Mouse (Mus musculus): ENCODE measurements around the gene Shroom3. TPM values are rescaled to one million over a fixed set of nuclear protein-coding genes. Genes with fewer than 3 reads are reported as not detected.

Shroom3 gene
- polyA plus RNA-seq (2014; fragmentation: Nextera tagmentation; extraction: Ambion mirVana), result 2.8 and 3.5 TPM in 2 replicates

- peak; percentile 56 for DNase-seq (ENCODE audit: low spot score)
- 1% methylated on average over 26 of the region's 26 CpGs for WGBS
- H3K27ac ChIP-seq (ENCODE audit: low read depth, low read length), result no peak within 1 kb of the TSS
Observed at GRCm38 (mm10) chr5:92683351-92683807, at the start of gene Shroom3. TSS of gene Shroom3 (plus strand) at chr5:92683435.

GRCm38 (mm10) chr5:92633526-92633925, 49.7 kb upstream of the Shroom3 start:
- no peaks in the 10 kb centered on the region for H3K27me3 ChIP-seq (replicated peaks; ENCODE audit: control insufficient read depth, insufficient read depth, low read length)
- no peaks in the 10 kb centered on the region for H3K4me1 ChIP-seq (replicated peaks; ENCODE audit: control insufficient read depth, insufficient read depth, low read length)
- DNase-seq (ENCODE audit: low spot score) (no peak), ATAC-seq (replicated peaks; ENCODE audit: low FRiP score) (no peak)
- H3K9ac ChIP-seq (ENCODE audit: low read depth, low read length), result no peak overlapping the region
- H3K4me3 ChIP-seq (ENCODE audit: low read depth, low read length), result no peak overlapping the region
- H3K27ac ChIP-seq (ENCODE audit: low read depth, low read length), result no peak overlapping the region
- H3K4me2 ChIP-seq, result no peak overlapping the region
- no peaks in the 10 kb centered on the region for H3K36me3 ChIP-seq (ENCODE audit: control insufficient read depth, insufficient read depth, low read length)
- no peaks in the 10 kb centered on the region for H3K9me3 ChIP-seq (ENCODE audit: control insufficient read depth, low read length)
- WGBS, result 57% methylated on average over 4 of the region's 4 CpGs

More at GRCm38 (mm10) chr5:92683351-92683807, at the start of gene Shroom3:
- H3K4me1 ChIP-seq (replicated peaks; ENCODE audit: control insufficient read depth, insufficient read depth, low read length), result no peaks in the 10 kb centered on the region
- peak within 1 kb of the TSS; percentile 69 for H3K4me2 ChIP-seq
- no peak for ATAC-seq (replicated peaks; ENCODE audit: low FRiP score)
- no peaks in the 10 kb centered on the region for H3K36me3 ChIP-seq (ENCODE audit: control insufficient read depth, insufficient read depth, low read length)
- H3K9me3 ChIP-seq (ENCODE audit: control insufficient read depth, low read length), result no peaks in the 10 kb centered on the region
- peak within 1 kb of the TSS; percentile 13; the same call in 1 of the 2 replicates for H3K9ac ChIP-seq (ENCODE audit: low read depth, low read length)
- peaks cover 27% of the 10 kb centered on the region for H3K27me3 ChIP-seq (replicated peaks; ENCODE audit: control insufficient read depth, insufficient read depth, low read length)
- H3K4me3 ChIP-seq (ENCODE audit: low read depth, low read length), result peak within 1 kb of the TSS; percentile 50

GRCm38 (mm10) chr5:92634916-92635315, 48.3 kb upstream of the Shroom3 start:
- Histone ChIP-seq H3K4me1 (replicated peaks; ENCODE audit: control insufficient read depth, insufficient read depth, low read length) (no peaks in the 10 kb centered on the region), H3K27ac (ENCODE audit: low read depth, low read length) (no peak overlapping the region), H3K4me2 (no peak overlapping the region), H3K27me3 (replicated peaks; ENCODE audit: control insufficient read depth, insufficient read depth, low read length) (no peaks in the 10 kb centered on the region), H3K9me3 (ENCODE audit: control insufficient read depth, low read length) (no peaks in the 10 kb centered on the region), H3K36me3 (ENCODE audit: control insufficient read depth, insufficient read depth, low read length) (no peaks in the 10 kb centered on the region), H3K9ac (ENCODE audit: low read depth, low read length) (no peak overlapping the region), H3K4me3 (ENCODE audit: low read depth, low read length) (no peak overlapping the region)
- WGBS, result 68% methylated on average over 3 of the region's 3 CpGs
- ATAC-seq (replicated peaks; ENCODE audit: low FRiP score) (no peak), DNase-seq (ENCODE audit: low spot score) (no peak)

GRCm38 (mm10) chr5:92635891-92636290, 47.3 kb upstream of the Shroom3 start:
- Histone ChIP-seq H3K27me3 (replicated peaks; ENCODE audit: control insufficient read depth, insufficient read depth, low read length) (no peaks in the 10 kb centered on the region), H3K4me2 (no peak overlapping the region), H3K9me3 (ENCODE audit: control insufficient read depth, low read length) (no peaks in the 10 kb centered on the region), H3K9ac (ENCODE audit: low read depth, low read length) (no peak overlapping the region), H3K4me1 (replicated peaks; ENCODE audit: control insufficient read depth, insufficient read depth, low read length) (no peaks in the 10 kb centered on the region), H3K36me3 (ENCODE audit: control insufficient read depth, insufficient read depth, low read length) (no peaks in the 10 kb centered on the region), H3K27ac (ENCODE audit: low read depth, low read length) (no peak overlapping the region), H3K4me3 (ENCODE audit: low read depth, low read length) (no peak overlapping the region)
- no peak for DNase-seq (ENCODE audit: low spot score)
- WGBS, result 79% methylated on average over 5 of the region's 5 CpGs
- no peak for ATAC-seq (replicated peaks; ENCODE audit: low FRiP score)

GRCm38 (mm10) chr5:92640861-92641260, 42.4 kb upstream of the Shroom3 start:
- Histone ChIP-seq H3K4me3 (ENCODE audit: low read depth, low read length) (no peak overlapping the region), H3K4me1 (replicated peaks; ENCODE audit: control insufficient read depth, insufficient read depth, low read length) (no peaks in the 10 kb centered on the region), H3K36me3 (ENCODE audit: control insufficient read depth, insufficient read depth, low read length) (no peaks in the 10 kb centered on the region), H3K27me3 (replicated peaks; ENCODE audit: control insufficient read depth, insufficient read depth, low read length) (no peaks in the 10 kb centered on the region), H3K27ac (ENCODE audit: low read depth, low read length) (no peak overlapping the region), H3K9ac (ENCODE audit: low read depth, low read length) (no peak overlapping the region), H3K4me2 (no peak overlapping the region), H3K9me3 (ENCODE audit: control insufficient read depth, low read length) (no peaks in the 10 kb centered on the region)
- WGBS, result 86% methylated on average over 3 of the region's 3 CpGs
- ATAC-seq (replicated peaks; ENCODE audit: low FRiP score) (no peak), DNase-seq (ENCODE audit: low spot score) (no peak)

- no peaks in the 10 kb centered on the region for H3K36me3 ChIP-seq (ENCODE audit: control insufficient read depth, insufficient read depth, low read length)
- no peak overlapping the region for H3K9ac ChIP-seq (ENCODE audit: low read depth, low read length)
- no peaks in the 10 kb centered on the region for H3K4me1 ChIP-seq (replicated peaks; ENCODE audit: control insufficient read depth, insufficient read depth, low read length)
- DNase-seq (ENCODE audit: low spot score) (peak; percentile 44), ATAC-seq (replicated peaks; ENCODE audit: low FRiP score) (no peak)
- no peaks in the 10 kb centered on the region for H3K9me3 ChIP-seq (ENCODE audit: control insufficient read depth, low read length)
- no peak overlapping the region for H3K4me3 ChIP-seq (ENCODE audit: low read depth, low read length)
- no peak overlapping the region for H3K4me2 ChIP-seq
- no peak overlapping the region for H3K27ac ChIP-seq (ENCODE audit: low read depth, low read length)
- 14% methylated on average over 1 of the region's 1 CpGs for WGBS
- H3K27me3 ChIP-seq (replicated peaks; ENCODE audit: control insufficient read depth, insufficient read depth, low read length), result no peaks in the 10 kb centered on the region
Observed at GRCm38 (mm10) chr5:92656256-92656655, 27.0 kb upstream of the Shroom3 start.

- no peak for ATAC-seq (replicated peaks; ENCODE audit: low FRiP score)
- Histone ChIP-seq H3K9ac (ENCODE audit: low read depth, low read length) (no peak overlapping the region), H3K36me3 (ENCODE audit: control insufficient read depth, insufficient read depth, low read length) (no peaks in the 10 kb centered on the region), H3K4me3 (ENCODE audit: low read depth, low read length) (no peak overlapping the region), H3K4me1 (replicated peaks; ENCODE audit: control insufficient read depth, insufficient read depth, low read length) (no peaks in the 10 kb centered on the region), H3K9me3 (ENCODE audit: control insufficient read depth, low read length) (no peaks in the 10 kb centered on the region), H3K27ac (ENCODE audit: low read depth, low read length) (no peak overlapping the region), H3K27me3 (replicated peaks; ENCODE audit: control insufficient read depth, insufficient read depth, low read length) (no peaks in the 10 kb centered on the region), H3K4me2 (no peak overlapping the region)
- WGBS, result 66% methylated on average over 2 of the region's 2 CpGs
- DNase-seq (ENCODE audit: low spot score), result no peak
Observed at GRCm38 (mm10) chr5:92664321-92664720, 18.9 kb upstream of the Shroom3 start.

GRCm38 (mm10) chr5:92666860-92667259, 16.4 kb upstream of the Shroom3 start:
- no peaks in the 10 kb centered on the region for H3K27me3 ChIP-seq (replicated peaks; ENCODE audit: control insufficient read depth, insufficient read depth, low read length)
- 72% methylated on average over 5 of the region's 5 CpGs for WGBS
- H3K36me3 ChIP-seq (ENCODE audit: control insufficient read depth, insufficient read depth, low read length), result no peaks in the 10 kb centered on the region
- no peaks in the 10 kb centered on the region for H3K9me3 ChIP-seq (ENCODE audit: control insufficient read depth, low read length)
- no peak overlapping the region for H3K4me2 ChIP-seq
- DNase-seq (ENCODE audit: low spot score) (no peak), ATAC-seq (replicated peaks; ENCODE audit: low FRiP score) (no peak)
- no peak overlapping the region for H3K27ac ChIP-seq (ENCODE audit: low read depth, low read length)
- H3K4me1 ChIP-seq (replicated peaks; ENCODE audit: control insufficient read depth, insufficient read depth, low read length), result no peaks in the 10 kb centered on the region
- H3K4me3 ChIP-seq (ENCODE audit: low read depth, low read length), result no peak overlapping the region
- no peak overlapping the region for H3K9ac ChIP-seq (ENCODE audit: low read depth, low read length)

- WGBS, result 13% methylated on average over 50 of the region's 55 CpGs
- Histone ChIP-seq H3K9me3 (ENCODE audit: control insufficient read depth, low read length) (no peaks in the 10 kb centered on the region), H3K4me1 (replicated peaks; ENCODE audit: control insufficient read depth, insufficient read depth, low read length) (no peaks in the 10 kb centered on the region; the same call in 1 of the 2 replicates), H3K27ac (ENCODE audit: low read depth, low read length) (no peak within 1 kb of the TSS), H3K27me3 (replicated peaks; ENCODE audit: control insufficient read depth, insufficient read depth, low read length) (no peaks in the 10 kb centered on the region; the same call in 1 of the 2 replicates), H3K36me3 (ENCODE audit: control insufficient read depth, insufficient read depth, low read length) (no peaks in the 10 kb centered on the region), H3K9ac (ENCODE audit: low read depth, low read length) (no peak within 1 kb of the TSS), H3K4me2 (peak within 1 kb of the TSS; percentile 66), H3K4me3 (ENCODE audit: low read depth, low read length) (peak within 1 kb of the TSS; percentile 42)
- DNase-seq (ENCODE audit: low spot score) (peak; percentile 84), ATAC-seq (replicated peaks; ENCODE audit: low FRiP score) (peak; percentile 93)
Observed at GRCm38 (mm10) chr5:92674859-92675573, 8.2 kb upstream of the Shroom3 start, which contains the start of gene Ccdc158. TSS of gene Ccdc158 (minus strand) at chr5:92675271.
